Mouse (Mus musculus): ENCODE results near the gene Ccdc114. TPM values are rescaled to one million over a fixed set of nuclear protein-coding genes. Genes with fewer than 3 reads are reported as not detected.
"Not testable (repeated sequence)": the region's sequence is repeated elsewhere in the genome, so short reads cannot be mapped to it uniquely, and the experiment has no call there.

Ccdc114 gene
- polyA plus RNA-seq, 1 experiment from 2014 or later, result 3.5 TPM

GRCm38 (mm10) chr7:45941986-45942385, 18.1 kb downstream of the Ccdc114 start:
- H3K4me2 ChIP-seq, result no peak overlapping the region
- H3K4me1 ChIP-seq, result no peaks in the 10 kb centered on the region
- ATAC-seq (ENCODE audit: insufficient number of reproducible peaks, low FRiP score, low TSS enrichment, low read depth), result no peak
- H3K27me3 ChIP-seq, result no peaks in the 10 kb centered on the region
- no peaks in the 10 kb centered on the region for H3K36me3 ChIP-seq
- no peak overlapping the region for H3K9ac ChIP-seq
- WGBS, result 83% methylated on average over 9 of the region's 9 CpGs
- no peaks in the 10 kb centered on the region for H3K9me3 ChIP-seq
- H3K4me3 ChIP-seq, result no peak overlapping the region
- no peak overlapping the region for H3K27ac ChIP-seq

- H3K9ac ChIP-seq; H3K4me1 ChIP-seq; H3K4me2 ChIP-seq; H3K4me3 ChIP-seq; H3K9me3 ChIP-seq; H3K27me3 ChIP-seq; H3K27ac ChIP-seq; H3K36me3 ChIP-seq; ATAC-seq (ENCODE audit: insufficient number of reproducible peaks, low FRiP score, low TSS enrichment, low read depth): not testable (repeated sequence)
- WGBS, result 72% methylated on average over 1 of the region's 1 CpGs
Observed at GRCm38 (mm10) chr7:45943280-45943679, 19.4 kb downstream of the Ccdc114 start.

GRCm38 (mm10) chr7:45949061-45949460, 25.2 kb downstream of the Ccdc114 start:
- no peaks in the 10 kb centered on the region for H3K4me1 ChIP-seq
- H3K36me3 ChIP-seq, result no peaks in the 10 kb centered on the region
- no peak overlapping the region for H3K4me3 ChIP-seq
- ATAC-seq (ENCODE audit: insufficient number of reproducible peaks, low FRiP score, low TSS enrichment, low read depth), result no peak
- no peaks in the 10 kb centered on the region for H3K9me3 ChIP-seq
- H3K4me2 ChIP-seq, result no peak overlapping the region
- 75% methylated on average over 4 of the region's 4 CpGs for WGBS
- H3K9ac ChIP-seq, result no peak overlapping the region
- H3K27ac ChIP-seq, result no peak overlapping the region
- H3K27me3 ChIP-seq, result no peaks in the 10 kb centered on the region

GRCm38 (mm10) chr7:45956611-45957010, 32.7 kb downstream of the Ccdc114 start:
- H3K9ac ChIP-seq, result no peak overlapping the region
- H3K4me3 ChIP-seq, result no peak overlapping the region
- H3K36me3 ChIP-seq, result no peaks in the 10 kb centered on the region
- H3K4me1 ChIP-seq, result no peaks in the 10 kb centered on the region
- H3K4me2 ChIP-seq, result no peak overlapping the region
- 56% methylated on average over 4 of the region's 4 CpGs for WGBS
- no peak for ATAC-seq (ENCODE audit: insufficient number of reproducible peaks, low FRiP score, low TSS enrichment, low read depth)
- no peaks in the 10 kb centered on the region for H3K27me3 ChIP-seq
- H3K9me3 ChIP-seq, result no peaks in the 10 kb centered on the region
- no peak overlapping the region for H3K27ac ChIP-seq

- no peaks in the 10 kb centered on the region for H3K36me3 ChIP-seq
- no peak overlapping the region for H3K27ac ChIP-seq
- H3K4me3 ChIP-seq, result no peak overlapping the region
- H3K9me3 ChIP-seq, result no peaks in the 10 kb centered on the region
- H3K4me2 ChIP-seq, result no peak overlapping the region
- ATAC-seq (ENCODE audit: insufficient number of reproducible peaks, low FRiP score, low TSS enrichment, low read depth), result no peak
- 73% methylated on average over 11 of the region's 11 CpGs for WGBS
- no peaks in the 10 kb centered on the region for H3K27me3 ChIP-seq
- H3K9ac ChIP-seq, result no peak overlapping the region
- H3K4me1 ChIP-seq, result no peaks in the 10 kb centered on the region
Observed at GRCm38 (mm10) chr7:45971831-45972723, 48.2 kb downstream of the Ccdc114 start.

- Histone ChIP-seq H3K9me3 (no peaks in the 10 kb centered on the region), H3K36me3 (no peaks in the 10 kb centered on the region), H3K27ac (no peak overlapping the region), H3K9ac (no peak overlapping the region), H3K4me3 (no peak overlapping the region), H3K4me2 (no peak overlapping the region), H3K27me3 (no peaks in the 10 kb centered on the region), H3K4me1 (no peaks in the 10 kb centered on the region)
- 86% methylated on average over 6 of the region's 6 CpGs for WGBS
- ATAC-seq (ENCODE audit: insufficient number of reproducible peaks, low FRiP score, low TSS enrichment, low read depth), result no peak
Observed at GRCm38 (mm10) chr7:45973271-45973687, 49.4 kb downstream of the Ccdc114 start.

- Histone ChIP-seq H3K9me3 (no peaks in the 10 kb centered on the region), H3K4me1 (no peaks in the 10 kb centered on the region), H3K27ac (no peak overlapping the region), H3K36me3 (no peaks in the 10 kb centered on the region), H3K9ac (no peak overlapping the region), H3K27me3 (no peaks in the 10 kb centered on the region), H3K4me3 (no peak overlapping the region), H3K4me2 (no peak overlapping the region)
- WGBS, result 59% methylated on average over 6 of the region's 6 CpGs
- ATAC-seq (ENCODE audit: insufficient number of reproducible peaks, low FRiP score, low TSS enrichment, low read depth), result no peak
Observed at GRCm38 (mm10) chr7:45974103-45974502, 50.2 kb downstream of the Ccdc114 start.

- no peak overlapping the region for H3K4me2 ChIP-seq
- no peak overlapping the region for H3K4me3 ChIP-seq
- H3K27me3 ChIP-seq, result no peaks in the 10 kb centered on the region
- no peak overlapping the region for H3K9ac ChIP-seq
- WGBS, result 66% methylated on average over 6 of the region's 6 CpGs
- no peaks in the 10 kb centered on the region for H3K4me1 ChIP-seq
- no peaks in the 10 kb centered on the region for H3K9me3 ChIP-seq
- H3K36me3 ChIP-seq, result no peaks in the 10 kb centered on the region
- H3K27ac ChIP-seq, result no peak overlapping the region
- no peak for ATAC-seq (ENCODE audit: insufficient number of reproducible peaks, low FRiP score, low TSS enrichment, low read depth)
Observed at GRCm38 (mm10) chr7:45974512-45974911, 50.6 kb downstream of the Ccdc114 start.

- H3K4me1 ChIP-seq, result no peaks in the 10 kb centered on the region
- no peak overlapping the region for H3K27ac ChIP-seq
- H3K9me3 ChIP-seq, result no peaks in the 10 kb centered on the region
- H3K9ac ChIP-seq, result no peak overlapping the region
- 76% methylated on average over 5 of the region's 5 CpGs for WGBS
- no peak for ATAC-seq (ENCODE audit: insufficient number of reproducible peaks, low FRiP score, low TSS enrichment, low read depth)
- no peak overlapping the region for H3K4me2 ChIP-seq
- H3K27me3 ChIP-seq, result no peaks in the 10 kb centered on the region
- no peaks in the 10 kb centered on the region for H3K36me3 ChIP-seq
- no peak overlapping the region for H3K4me3 ChIP-seq
Observed at GRCm38 (mm10) chr7:45981612-45982011, 57.7 kb downstream of the Ccdc114 start.

GRCm38 (mm10) chr7:45986893-45987292, 63.0 kb downstream of the Ccdc114 start:
- Histone ChIP-seq H3K4me2 (no peak overlapping the region), H3K36me3 (no peaks in the 10 kb centered on the region), H3K27me3 (no peaks in the 10 kb centered on the region), H3K4me3 (no peak overlapping the region), H3K9ac (no peak overlapping the region), H3K27ac (no peak overlapping the region), H3K4me1 (no peaks in the 10 kb centered on the region), H3K9me3 (no peaks in the 10 kb centered on the region)
- no peak for ATAC-seq (ENCODE audit: insufficient number of reproducible peaks, low FRiP score, low TSS enrichment, low read depth)
- WGBS, result 85% methylated on average over 5 of the region's 6 CpGs

GRCm38 (mm10) chr7:45988344-45988743, 64.5 kb downstream of the Ccdc114 start:
- ATAC-seq (ENCODE audit: insufficient number of reproducible peaks, low FRiP score, low TSS enrichment, low read depth), result no peak
- Histone ChIP-seq H3K27me3 (no peaks in the 10 kb centered on the region), H3K4me1 (no peaks in the 10 kb centered on the region), H3K36me3 (no peaks in the 10 kb centered on the region), H3K4me2 (no peak overlapping the region), H3K9ac (no peak overlapping the region), H3K27ac (no peak overlapping the region), H3K4me3 (no peak overlapping the region), H3K9me3 (no peaks in the 10 kb centered on the region)
- WGBS, result 85% methylated on average over 1 of the region's 1 CpGs

GRCm38 (mm10) chr7:45992470-45992869, 68.6 kb downstream of the Ccdc114 start:
- ATAC-seq (ENCODE audit: insufficient number of reproducible peaks, low FRiP score, low TSS enrichment, low read depth), result no peak

More at GRCm38 (mm10) chr7:45992470-45992869, 68.6 kb downstream of the Ccdc114 start:
- H3K4me2 ChIP-seq, result no peak overlapping the region
- no peak overlapping the region for H3K9ac ChIP-seq
- 76% methylated on average over 8 of the region's 8 CpGs for WGBS
- no peaks in the 10 kb centered on the region for H3K27me3 ChIP-seq
- no peaks in the 10 kb centered on the region for H3K36me3 ChIP-seq
- H3K27ac ChIP-seq, result no peak overlapping the region
- no peaks in the 10 kb centered on the region for H3K4me1 ChIP-seq
- H3K9me3 ChIP-seq, result no peaks in the 10 kb centered on the region
- H3K4me3 ChIP-seq, result no peak overlapping the region
